Mouse (Mus musculus) large intestine, adult 2 months (tissue): ENCODE data around the gene Vps39. TPM values are rescaled to one million over a fixed set of nuclear protein-coding genes. Genes with fewer than 3 reads are reported as not detected.

Experiments
- DNase-seq: peaks from one replicate; pipeline ENCODE4 v3.0.0-alpha.2; 2012; ENCODE audit warnings: low read depth, low spot score
- WGBS: fragments of 180-500 bp; shearing (Covaris S2); methylation state at CpG from one replicate; pipeline ENCODE4 v1.1.7; 2018; 5-methylcytosine and 5-hydroxymethylcytosine counted together
- polyA plus RNA-seq: library from polyadenylated mRNA; depleted of rRNA; stranded (reverse); fragments of >200 nt; gene quantifications from 2 replicates; pipeline ENCODE4 v1.2.3, GENCODE M21; 2012; rRNA removed

The Vps39 gene
- polyA plus RNA-seq, 1 experiment: 12.5 TPM

DNA sequence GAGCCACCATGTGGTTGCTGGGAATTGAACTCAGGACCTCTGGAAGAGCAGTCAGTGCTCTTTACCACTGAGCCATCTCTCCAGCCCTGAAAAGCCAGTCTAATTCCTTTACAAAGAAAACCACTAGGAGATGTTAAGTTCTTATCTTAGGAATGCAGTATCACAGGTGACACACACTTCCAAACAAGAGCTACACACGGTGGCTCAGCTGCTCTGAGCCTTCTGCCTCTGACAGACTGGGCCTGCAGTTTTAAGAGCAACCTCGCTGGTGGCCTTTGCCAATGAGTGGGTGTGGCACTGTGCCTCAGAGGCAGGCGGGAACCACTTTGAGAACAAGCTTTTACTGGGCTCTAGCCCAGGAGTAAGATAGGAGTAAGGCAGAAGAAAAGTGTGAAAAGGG lies 48.8 kb downstream of the Vps39 start:
- 11% methylated on average over 3 of the region's 3 CpGs for WGBS

DNA sequence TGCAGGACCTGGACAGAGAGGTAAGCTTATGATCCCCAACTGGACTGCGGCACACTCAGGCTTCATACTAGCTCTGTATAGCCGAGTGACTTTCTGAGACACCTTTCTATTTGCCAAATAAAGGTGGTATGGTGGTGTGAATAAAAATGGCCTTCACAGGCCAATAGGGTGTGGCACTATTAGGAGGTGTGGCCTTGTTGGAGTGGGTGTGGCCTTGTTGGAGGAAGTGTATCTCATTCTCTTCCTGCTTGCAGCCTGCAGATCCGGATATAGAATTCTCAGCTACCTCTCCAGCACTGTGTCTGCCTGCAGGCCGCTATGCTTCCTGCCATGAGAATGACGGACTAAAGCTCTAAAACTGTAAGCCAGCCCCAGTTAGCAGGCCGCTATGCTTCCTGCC lies 51.9 kb downstream of the Vps39 start:
- no peak for DNase-seq
- 94% methylated on average over 6 of the region's 6 CpGs for WGBS

More for the DNA sequence above, 48.8 kb downstream of the Vps39 start:
- no peak for DNase-seq

DNA sequence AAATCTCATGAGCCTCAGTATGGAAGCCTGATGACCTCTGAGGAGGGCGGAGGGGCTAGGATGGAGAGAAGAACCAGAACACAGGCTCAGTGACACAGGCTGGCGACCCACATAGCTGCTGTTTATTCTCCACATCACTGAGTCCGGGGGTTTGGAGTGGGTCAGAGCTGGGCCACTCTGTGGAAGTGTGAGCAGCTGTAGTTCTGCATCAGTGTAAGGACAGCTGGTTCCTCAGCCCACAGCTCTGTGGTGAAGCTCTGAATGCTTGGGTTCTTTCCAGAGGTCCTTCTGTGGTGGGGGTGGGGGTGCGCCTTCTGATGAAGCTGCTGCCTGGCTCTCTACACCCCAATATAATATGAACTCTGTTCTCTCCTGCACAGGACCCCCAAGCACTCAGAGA lies 53.1 kb downstream of the Vps39 start:
- no peak for DNase-seq
- 68% methylated on average over 4 of the region's 4 CpGs for WGBS

DNA sequence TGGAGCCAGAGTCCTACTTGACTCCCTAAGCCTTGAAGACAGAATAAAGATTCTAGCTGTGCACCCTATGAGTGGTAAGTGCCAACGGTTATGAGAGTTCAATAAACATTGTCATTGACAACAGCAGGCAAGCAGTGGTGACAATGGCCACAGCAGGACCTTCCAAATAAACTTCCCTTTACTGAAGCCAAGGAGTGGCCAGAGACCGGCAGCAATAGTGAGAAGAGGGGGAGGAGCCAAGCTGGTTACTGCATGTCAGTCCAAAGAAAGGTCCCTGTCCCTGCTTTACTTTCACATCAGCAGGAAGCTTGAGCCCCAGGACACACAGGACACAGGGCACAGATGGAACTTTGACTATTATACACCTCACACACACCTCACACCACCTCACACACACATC lies 56.8 kb downstream of the Vps39 start:
- 3% methylated on average over 2 of the region's 2 CpGs for WGBS
- no peak for DNase-seq

DNA sequence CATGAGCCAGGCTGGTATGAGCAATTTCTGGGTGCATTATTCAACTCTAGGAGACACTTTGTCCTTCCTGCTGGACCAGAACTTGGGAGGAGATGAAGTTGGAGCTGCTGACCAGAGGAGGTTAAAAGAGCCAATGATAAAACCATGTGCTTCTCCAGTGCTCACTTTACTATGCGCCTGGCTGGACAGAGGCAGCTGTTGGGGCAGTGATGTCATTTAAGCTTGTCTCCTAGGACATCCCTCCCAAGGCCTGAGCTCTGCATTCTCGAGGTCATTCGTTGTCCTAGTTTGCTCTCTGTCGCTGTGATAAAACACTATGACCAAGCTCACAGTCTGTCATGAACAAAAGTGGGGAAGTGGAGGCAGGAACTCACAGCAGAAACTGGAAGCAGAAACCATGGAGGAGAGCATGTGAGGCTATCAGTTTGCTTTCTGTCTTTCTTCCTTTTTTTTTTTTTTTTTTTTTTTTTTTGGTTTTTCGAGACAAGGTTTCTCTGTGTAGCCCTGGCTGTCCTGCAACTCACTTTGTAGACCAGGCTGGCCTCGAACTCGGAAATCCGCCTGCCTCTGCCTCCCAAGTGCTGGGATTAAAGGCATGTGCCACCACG lies 61.4 kb downstream of the Vps39 start:
- WGBS: 77% methylated on average over 8 of the region's 9 CpGs
- no peak for DNase-seq

DNA sequence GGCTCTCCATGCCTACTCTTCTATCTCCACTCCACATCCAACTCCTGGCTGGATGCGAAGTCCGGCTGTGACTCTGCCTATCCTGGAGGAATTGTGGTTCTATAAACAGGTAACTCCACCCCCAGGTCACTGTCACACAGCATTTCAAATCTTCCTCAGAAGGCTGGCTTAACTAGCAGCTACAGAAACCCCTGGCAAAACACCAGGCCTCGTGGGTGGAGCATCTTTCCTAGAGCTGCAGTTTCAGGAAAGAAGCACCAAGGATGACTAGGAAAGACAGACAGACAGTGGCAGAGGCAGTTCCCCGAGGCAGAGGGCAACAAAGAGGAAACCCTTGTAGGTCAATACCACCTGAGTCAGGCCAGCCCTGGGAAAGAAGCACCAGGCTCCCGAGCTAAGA lies 63.9 kb downstream of the Vps39 start, which contains the start of gene Pla2g4d:
Pla2g4d (minus strand) TSS at position 203 of the 400 bp plus-strand sequence.
- DNase-seq: no peak
- WGBS: 54% methylated on average over 5 of the region's 5 CpGs

DNA sequence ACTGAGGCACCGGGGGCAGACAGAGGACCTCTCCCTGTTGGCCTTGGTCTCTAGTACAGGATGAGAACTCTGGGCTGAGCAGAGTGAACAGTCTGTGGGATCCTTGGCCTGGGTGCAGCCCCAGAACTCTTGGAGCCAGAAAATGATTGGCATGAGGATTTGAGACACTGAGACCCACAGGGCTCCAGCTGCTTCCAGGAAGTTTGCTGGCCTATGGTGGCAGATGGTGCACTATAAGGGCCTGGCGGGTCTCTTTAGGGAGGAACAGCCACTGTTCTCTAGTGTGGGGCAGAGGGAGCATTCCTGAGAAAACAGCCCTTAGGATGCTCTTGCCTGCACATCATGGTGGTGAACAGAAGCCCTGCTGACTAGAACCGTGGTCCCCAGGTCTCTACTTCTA lies 64.5 kb downstream of the Vps39 start:
- WGBS: 91% methylated on average over 3 of the region's 3 CpGs
- DNase-seq: no peak

DNA sequence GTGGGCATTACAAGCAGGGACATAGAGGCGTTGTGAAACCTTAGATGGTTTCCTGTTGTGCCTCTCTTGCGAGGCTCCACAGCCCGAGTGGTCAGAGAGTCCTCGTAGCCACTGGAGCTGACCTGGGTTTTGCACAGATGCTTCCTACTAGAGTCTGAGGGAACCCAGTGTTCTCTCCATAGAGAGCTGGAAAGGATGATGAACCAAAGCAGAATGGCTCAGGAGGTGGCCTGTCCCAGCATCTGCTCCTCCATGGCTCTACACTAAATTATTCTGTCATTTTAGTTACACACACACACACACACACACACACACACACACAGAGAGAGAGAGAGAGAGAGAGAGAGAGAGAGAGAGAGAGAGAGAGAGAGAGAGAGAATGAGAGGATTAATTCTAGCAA lies 67.3 kb downstream of the Vps39 start:
- WGBS: 69% methylated on average over 4 of the region's 4 CpGs

DNA sequence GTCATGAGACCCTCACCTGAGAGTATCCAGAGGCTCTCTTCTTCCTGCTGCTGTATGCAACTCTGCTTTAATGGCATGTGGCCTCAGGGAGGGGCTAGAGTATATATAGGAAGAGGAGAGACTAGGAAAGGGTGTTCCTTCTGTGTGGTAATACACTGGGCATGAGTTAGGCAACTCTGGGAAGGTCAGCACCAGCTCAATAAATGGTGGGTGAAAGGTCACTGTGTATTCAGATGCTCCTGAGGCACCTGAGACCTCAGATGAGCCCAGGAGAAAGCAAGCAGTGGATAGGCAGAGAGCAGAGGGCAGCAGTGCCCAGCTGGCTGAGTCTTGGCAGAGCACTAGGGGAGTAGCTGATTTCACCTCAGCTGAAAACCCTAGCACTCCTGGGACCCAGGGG lies 68.2 kb downstream of the Vps39 start:
- DNase-seq: no peak

More for the DNA sequence above, 67.3 kb downstream of the Vps39 start:
- no peak for DNase-seq

DNA sequence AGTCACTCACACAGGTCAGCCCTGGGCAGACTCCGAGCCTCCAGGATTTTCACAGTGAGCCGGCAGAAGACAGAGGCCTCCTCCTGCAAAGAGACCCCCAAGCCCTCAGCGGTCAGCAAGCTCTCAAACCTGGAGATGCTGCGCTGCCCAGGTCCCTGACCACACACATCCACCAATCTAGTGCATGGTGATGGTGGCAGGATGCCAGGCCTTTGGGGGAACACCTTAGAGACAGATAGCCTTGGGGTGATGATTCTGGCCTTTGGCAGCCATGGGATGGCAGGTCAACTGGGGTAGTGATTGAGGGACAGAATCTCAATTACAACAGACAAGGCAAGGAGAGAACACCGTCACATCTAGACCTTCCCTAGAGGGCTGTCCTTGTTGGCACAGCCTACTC lies 68.8 kb downstream of the Vps39 start:
- WGBS: 81% methylated on average over 5 of the region's 5 CpGs
- DNase-seq: no peak

DNA sequence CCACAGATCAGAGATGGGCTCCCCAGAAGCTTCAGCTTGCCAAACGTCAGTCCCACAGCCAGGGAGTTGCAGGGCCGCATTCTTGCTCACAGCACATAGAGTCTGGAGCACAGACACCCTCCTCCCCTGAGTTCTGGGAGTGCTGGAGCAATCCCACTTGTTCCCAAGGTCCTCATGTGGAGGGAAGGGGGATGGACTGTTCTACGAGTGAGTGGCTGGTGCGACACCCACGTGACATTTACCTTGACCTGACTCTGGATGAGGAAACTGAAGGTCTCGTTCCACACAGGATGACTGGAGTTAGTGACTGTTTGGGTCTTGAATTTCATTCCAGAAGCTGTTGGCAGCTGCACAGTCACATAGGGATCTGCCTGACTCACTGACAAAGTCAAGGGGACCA lies 69.4 kb downstream of the Vps39 start:
- 40% methylated on average over 6 of the region's 6 CpGs for whole genome bisulfite sequencing
- no peak for DNase-seq

DNA sequence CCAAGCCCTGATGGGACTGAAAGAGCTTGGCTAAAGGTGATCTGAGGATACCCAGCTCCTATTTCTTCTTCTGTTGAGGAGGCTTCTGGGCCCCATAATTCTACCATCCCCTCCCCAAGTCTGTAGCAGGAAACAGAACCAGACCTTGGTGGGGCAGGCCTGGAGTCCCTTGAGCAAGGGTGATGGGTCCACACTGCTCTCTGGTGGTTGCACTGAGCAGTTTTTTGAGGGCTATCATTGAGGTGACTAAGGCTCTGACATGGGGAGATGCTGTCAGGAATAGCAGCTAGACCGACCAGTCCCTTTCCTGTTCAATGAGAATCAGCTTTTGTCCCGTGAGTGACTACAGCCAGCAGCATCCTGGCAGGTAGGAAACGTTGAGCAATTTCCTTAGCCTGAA lies 71.7 kb downstream of the Vps39 start:
- no peak for DNase-seq
- WGBS: 44% methylated on average over 3 of the region's 3 CpGs

DNA sequence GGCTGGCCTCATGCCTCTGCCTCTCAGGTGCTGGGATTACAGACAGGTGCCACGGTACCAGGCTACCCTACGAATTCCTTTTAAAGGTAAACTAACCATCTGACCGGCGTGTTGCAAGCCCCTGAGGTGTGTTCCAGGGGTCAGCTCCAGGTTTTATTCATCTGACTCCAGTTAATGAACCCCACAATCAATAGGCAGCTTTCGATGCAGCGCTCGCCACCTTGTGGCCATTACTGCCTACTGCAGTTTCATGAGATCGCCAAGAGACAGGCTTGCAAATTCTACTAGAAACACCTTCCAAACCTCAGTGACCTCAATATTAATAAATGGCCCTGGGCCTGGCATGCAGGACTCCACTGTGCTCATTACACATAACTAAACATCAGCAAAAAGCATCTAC lies 73.0 kb downstream of the Vps39 start:
- 14% methylated on average over 8 of the region's 8 CpGs for WGBS
- no peak for DNase-seq

DNA sequence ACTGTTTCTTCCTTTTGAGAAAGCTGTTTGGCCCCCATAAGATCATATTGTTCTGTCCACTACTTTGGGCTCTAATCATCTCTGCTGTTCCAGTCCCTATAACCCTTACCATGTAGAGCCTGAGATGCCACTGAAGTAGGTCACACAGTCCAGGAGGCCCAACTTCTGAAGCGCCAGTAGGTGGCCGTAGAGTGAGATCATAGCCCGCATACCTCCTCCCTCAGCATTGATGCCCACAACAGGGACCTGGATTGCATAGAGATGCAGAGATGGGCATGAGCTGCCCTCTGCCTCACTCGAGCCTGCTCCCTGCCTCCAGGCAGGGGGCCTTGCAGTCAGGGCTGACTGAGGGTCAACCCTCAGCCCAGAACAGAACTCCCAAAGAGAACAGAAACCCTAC lies 76.0 kb downstream of the Vps39 start:
- no peak for DNase-seq
- WGBS: 73% methylated on average over 4 of the region's 4 CpGs

DNA sequence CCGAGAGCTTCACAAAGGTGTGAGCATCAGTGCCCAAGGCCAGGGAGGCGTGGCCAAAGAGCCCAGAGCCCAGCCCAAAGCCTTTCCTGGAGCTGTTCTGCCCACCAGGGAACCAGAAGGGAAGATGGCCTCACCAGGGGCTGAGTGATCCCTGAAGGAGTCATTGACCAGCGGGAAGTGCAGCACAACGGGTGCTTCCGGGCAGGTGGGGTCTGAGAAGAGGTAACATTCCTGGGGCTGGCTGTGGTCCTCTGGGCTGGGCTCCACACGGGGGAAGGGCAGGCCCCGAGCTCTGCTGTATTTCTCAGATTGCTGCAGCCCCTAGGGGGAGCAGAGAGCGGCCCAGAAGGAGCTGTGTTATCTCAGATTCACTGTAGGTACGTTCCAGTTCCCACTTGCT lies 84.3 kb downstream of the Vps39 start:
- no peak for DNase-seq

More for the DNA sequence above, 84.3 kb downstream of the Vps39 start:
- WGBS: 4% methylated on average over 9 of the region's 9 CpGs

Other genes starting within 250 kb of the Vps39 start
- 28.2 and 39.6 TPM in 2 replicates for gene Ehd4, start 198.5 kb downstream of the Vps39 start, polyA plus RNA-seq
- gene Pla2g4e, start 107.8 kb downstream of the Vps39 start, polyA plus RNA-seq: 0.05 TPM in 1 of 2 replicates, not detected in the other
- gene Pla2g4d, start 63.9 kb downstream of the Vps39 start, polyA plus RNA-seq: not detected in 2 replicates
- gene Pla2g4f, start 39.0 kb downstream of the Vps39 start, polyA plus RNA-seq: 0.21 and 0.22 TPM in 2 replicates
- 7.4 and 15.0 TPM in 2 replicates for gene Ganc, start 50.8 kb upstream of the Vps39 start, polyA plus RNA-seq
- gene Tmem87a, start 51.0 kb upstream of the Vps39 start, polyA plus RNA-seq: 8.1 and 10.3 TPM in 2 replicates
- 0.97 and 0.99 TPM in 2 replicates for gene Capn3, start 102.9 kb upstream of the Vps39 start, polyA plus RNA-seq
- 27.4 and 58.3 TPM in 2 replicates for gene Zfp106, start 210.7 kb upstream of the Vps39 start, polyA plus RNA-seq
- 7.1 and 10.1 TPM in 2 replicates for gene Snap23, start 214.5 kb upstream of the Vps39 start, polyA plus RNA-seq